Mouse (Mus musculus) urinary bladder, postnatal 10 days (tissue): ENCODE results near the gene Prkag1.

Experiments
- DNase-seq: peaks from one replicate; pipeline ENCODE4 v3.0.0; 2022; ENCODE audit warnings: low spot score

Prkag1 gene

DNA sequence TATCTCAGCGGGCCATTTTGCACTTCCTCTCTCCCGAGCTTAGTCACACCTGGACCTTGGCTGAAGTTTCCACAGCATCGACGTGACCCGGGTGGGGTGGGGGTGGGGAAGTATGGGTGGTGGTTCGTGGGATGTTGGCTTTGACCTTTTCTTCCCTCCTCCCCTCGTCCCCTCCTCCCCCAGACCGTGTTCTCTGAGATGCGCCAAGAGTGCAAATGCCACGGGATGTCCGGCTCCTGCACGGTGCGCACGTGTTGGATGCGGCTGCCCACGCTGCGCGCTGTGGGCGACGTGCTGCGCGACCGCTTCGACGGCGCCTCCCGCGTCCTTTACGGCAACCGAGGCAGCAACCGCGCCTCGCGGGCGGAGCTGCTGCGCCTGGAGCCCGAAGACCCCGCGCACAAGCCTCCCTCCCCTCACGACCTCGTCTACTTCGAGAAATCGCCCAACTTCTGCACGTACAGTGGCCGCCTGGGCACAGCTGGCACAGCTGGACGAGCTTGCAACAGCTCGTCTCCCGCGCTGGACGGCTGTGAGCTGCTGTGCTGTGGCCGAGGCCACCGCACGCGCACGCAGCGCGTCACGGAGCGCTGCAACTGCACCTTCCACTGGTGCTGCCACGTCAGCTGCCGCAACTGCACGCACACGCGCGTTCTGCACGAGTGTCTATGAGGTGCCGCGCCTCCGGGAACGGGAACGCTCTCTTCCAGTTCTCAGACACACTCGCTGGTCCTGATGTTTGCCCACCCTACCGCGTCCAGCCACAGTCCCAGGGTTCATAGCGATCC is 38.9 kb downstream of the Prkag1 start:
- DNase-seq, result no peak

GRCm38 (mm10) chr15:98791771-98792170 is 39.5 kb downstream of the Prkag1 start:
- no peak for DNase-seq

DNA sequence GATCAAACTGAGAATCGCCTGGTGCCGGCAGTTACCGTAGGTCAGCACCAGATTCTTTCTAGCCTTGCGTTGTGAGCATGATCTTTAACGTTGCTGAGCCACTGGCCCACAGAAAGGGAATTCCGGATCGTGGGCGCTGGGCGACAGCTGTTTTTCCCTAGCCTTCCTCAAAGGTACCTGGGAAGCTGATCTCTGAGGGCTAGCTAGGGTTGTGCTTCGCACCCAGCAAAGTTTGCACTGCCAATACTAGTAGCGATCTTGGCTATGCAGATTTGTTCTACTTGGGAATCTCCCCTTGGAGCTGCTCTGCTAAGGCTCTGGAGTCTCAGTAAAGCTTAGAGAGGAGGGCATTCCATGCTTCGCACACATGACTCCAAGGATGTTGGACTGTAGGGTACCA is 40.1 kb downstream of the Prkag1 start:
- no peak for DNase-seq

DNA sequence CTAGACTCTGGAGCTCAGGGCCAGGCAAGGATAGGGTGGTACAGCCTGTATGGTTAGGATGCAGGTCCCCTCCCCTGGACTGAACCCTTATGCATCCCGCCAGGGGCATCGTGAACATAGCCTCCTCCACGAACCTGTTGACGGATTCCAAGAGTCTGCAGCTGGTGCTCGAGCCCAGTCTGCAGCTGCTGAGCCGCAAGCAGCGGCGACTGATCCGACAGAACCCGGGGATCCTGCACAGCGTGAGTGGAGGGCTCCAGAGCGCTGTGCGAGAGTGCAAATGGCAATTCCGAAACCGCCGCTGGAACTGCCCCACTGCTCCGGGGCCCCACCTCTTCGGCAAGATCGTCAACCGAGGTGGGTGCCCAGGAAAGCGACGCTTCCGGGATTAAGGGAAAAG is 40.6 kb downstream of the Prkag1 start:
- DNase-seq, result no peak

- no peak for DNase-seq
Measured at GRCm38 (mm10) chr15:98789661-98790535, 41.4 kb downstream of the Prkag1 start, which contains the start of gene Wnt1. Gene Wnt1, plus strand, starts transcription at chr15:98789857.

- no peak for DNase-seq
Measured at GRCm38 (mm10) chr15:98788972-98789660, 42.2 kb downstream of the Prkag1 start.

- no peak for DNase-seq
Measured at GRCm38 (mm10) chr15:98787930-98788329, 43.4 kb downstream of the Prkag1 start.

DNA sequence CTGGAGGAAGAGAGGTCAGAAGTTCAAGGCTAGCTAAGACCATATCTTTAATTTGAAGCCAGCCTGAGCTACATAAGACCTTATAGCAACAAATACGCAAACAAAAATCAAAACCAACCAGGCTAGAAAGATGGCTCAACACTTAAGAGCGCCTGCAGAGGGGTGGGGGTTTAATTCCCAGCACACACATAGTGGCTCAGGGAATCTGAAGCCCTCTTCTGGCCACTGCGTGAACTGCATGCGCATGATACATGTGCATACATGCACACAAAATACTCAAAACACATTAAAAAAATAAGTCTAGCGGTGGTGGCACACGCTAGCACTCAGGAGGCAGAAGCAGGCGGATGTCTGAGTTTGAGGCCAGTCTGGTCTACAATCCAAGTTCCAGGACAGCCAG is 45.6 kb downstream of the Prkag1 start:
- no peak for DNase-seq

GRCm38 (mm10) chr15:98781166-98781565 is 50.2 kb downstream of the Prkag1 start:
- no peak for DNase-seq

- no peak for DNase-seq
Measured at GRCm38 (mm10) chr15:98780573-98780972, 50.7 kb downstream of the Prkag1 start.

- no peak for DNase-seq
Measured at GRCm38 (mm10) chr15:98780075-98780474, 51.2 kb downstream of the Prkag1 start.

- DNase-seq, result no peak
Measured at GRCm38 (mm10) chr15:98778806-98779205, 52.5 kb downstream of the Prkag1 start.

DNA sequence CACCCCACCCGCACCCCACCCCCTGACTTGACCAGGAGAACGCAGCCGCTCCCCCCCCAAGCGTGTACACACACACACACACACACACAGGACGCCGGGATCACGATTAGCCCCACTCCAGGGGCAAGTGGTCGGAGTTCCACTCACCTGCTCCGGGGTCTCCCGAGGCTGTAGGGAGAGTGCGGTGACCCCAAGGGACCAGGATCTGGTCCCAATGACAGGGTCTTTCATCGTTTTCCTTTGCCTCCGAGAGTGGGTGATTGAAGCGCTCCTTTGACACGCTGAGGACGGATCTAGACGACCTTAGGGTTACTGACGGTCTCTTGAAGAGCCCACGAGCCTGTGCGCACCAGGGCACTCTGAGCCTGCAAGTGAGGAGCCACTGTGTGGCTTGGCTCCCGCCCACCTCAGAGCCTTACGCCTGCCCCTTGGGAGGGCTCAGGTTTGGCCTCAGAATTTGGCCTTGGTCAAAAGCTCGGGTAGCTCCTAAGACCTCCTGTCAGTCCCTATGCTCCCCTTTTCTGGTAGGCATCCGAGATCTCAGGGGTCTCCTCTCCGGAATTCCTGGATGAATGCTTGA is 53.0 kb downstream of the Prkag1 start:
- DNase-seq, result no peak

DNA sequence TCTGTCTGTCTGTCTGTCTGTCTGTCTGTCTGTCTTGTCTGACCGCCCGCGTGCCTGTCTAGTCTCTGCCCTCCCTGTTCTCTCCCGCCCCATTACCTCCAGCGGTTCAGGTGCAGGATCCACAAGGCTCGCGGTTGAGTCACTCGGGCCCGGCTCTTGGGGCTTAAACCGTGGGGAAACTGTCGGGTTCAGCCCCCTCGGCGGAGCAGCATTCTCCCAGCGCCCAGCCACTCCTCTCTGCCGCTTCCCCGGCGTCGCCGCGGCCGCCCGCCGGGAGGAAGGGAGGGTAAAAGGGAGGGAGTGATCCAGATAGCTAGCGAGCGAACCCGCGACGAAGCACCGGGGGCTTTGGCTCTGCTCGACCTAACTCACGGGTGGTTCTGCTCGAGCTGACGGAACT is 53.6 kb downstream of the Prkag1 start, which contains the start of gene Wnt10b:
Gene Wnt10b (minus strand): TSS at position 389 of the 400 bp plus-strand sequence.
- DNase-seq, result no peak

DNA sequence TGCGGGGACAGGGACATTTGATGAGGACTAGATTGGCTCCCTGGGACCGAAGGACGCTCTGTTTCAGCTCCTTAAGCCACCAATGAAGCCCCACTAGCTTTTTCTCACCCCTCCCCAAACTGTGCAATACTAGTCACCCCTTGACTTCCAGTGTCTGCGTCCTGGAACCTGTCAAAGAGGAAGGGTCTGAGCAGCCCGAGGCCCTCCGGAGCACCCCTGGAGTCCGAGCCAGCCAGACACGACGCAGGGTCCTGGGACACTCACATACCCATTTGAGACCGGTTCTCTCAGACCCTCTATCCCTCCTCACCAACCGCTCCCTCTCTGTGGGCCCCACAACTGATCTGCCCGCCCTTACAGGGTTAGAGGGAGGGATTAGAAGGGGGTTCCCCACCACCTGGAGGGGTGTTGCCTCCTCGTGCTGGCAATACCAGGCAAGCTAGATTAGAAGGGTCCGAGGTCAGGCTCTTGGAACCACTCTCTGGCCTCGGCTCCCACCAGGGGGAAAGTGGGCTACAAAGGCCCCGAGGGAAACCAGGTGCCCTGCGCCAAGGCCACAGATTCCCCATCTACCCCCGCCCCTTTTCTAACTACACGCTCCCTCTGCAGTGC is 54.2 kb downstream of the Prkag1 start:
- DNase-seq, result no peak

DNA sequence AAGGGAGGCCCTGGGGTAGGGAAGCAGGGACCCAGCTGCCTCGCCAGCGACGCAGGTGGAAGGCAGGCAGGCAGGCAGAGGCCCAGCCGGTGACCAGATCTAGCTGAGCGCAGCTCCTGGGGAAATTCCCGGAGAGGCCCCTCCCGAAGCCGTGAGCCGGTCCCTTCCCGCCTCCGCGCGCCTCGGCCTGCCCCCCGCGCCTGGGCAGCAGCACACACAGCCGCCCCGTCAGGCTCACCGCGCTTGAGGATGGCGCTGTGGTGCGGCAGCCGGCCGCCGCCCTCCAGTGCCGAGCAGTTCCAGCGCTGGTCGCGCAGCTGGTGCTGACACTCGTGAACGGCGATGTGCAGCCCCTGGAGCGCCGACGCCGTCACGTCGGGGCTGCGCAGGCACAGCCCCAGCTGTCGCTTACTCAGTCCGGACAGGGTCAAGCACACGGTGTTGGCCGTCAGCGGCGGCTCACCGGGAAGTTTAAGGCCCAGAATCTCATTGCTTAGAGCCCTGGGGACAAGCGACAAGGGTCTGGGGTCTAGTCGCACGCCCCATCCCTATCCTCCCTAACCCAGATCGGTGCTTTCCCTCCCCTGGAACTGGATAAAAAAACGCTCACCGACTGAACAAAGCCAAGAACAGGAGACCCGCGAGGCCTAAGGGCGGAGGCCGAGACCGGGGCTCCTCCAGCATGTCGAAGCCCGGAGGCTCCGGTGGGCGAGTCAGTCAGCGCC is 54.9 kb downstream of the Prkag1 start:
- DNase-seq, result no peak

DNA sequence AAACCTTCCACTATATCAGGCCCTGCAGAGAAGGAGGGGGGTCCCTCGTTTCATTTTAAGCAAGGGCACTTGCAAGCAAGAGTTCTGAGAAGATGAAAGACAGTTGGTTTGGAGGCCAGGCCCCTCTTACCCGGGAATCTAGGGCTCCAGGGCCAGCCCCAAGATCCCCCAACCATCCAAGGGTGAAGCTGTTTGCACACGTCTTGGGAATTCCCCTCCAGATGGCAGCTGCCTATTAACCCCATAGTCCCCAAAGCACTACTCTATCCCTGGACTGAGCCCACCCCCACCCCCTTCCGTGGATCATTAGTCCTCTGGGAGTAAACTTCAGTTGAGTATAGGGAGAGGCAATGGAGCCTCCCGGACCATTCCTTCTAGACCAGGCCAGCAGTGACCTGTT is 55.8 kb downstream of the Prkag1 start:
- no peak for DNase-seq

GRCm38 (mm10) chr15:98774096-98774495 is 57.2 kb downstream of the Prkag1 start:
- no peak for DNase-seq

DNA sequence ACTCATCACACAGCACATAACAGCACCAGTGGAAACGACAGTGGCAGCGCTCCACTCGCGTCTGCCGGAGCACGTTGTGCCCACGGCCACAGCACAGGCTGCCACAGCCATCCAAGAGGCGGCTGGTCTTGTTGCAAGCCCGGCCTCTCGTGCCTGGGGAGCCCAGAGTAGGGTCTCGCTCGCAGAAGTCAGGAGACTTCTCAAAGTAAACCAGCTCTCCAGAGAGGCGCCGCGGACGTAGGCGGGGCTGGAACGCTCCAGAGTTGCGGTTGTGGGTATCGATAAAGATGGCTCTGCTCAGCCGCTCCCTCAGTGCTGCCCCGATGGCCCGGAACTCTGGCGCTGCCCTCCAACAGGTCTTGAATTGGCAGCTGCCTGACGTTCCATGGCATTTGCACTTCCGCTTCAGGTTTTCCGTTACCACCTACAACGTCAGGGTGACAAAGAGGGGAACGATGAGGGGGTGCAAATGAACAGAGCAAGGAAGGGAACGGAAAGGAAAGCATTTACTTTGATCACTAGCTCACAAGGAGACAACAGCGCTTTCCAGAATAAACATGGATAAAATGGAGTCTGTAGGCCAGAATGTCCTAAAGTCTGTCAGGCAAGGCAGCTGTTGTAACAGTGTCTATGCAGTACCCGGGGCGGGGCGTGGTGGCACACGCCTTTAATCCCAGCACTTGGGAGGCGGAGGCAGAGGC is 58.7 kb downstream of the Prkag1 start:
- DNase-seq, result no peak

- DNase-seq, result no peak
Measured at GRCm38 (mm10) chr15:98771813-98772425, 59.4 kb downstream of the Prkag1 start.
